Mouse (Mus musculus): ENCODE data around the gene Fgfr4. TPM values are rescaled to one million over a fixed set of nuclear protein-coding genes. Genes with fewer than 3 reads are reported as not detected.

Fgfr4 gene
- polyA plus RNA-seq (2017; shearing (Covaris generic)) = not detected

DNA sequence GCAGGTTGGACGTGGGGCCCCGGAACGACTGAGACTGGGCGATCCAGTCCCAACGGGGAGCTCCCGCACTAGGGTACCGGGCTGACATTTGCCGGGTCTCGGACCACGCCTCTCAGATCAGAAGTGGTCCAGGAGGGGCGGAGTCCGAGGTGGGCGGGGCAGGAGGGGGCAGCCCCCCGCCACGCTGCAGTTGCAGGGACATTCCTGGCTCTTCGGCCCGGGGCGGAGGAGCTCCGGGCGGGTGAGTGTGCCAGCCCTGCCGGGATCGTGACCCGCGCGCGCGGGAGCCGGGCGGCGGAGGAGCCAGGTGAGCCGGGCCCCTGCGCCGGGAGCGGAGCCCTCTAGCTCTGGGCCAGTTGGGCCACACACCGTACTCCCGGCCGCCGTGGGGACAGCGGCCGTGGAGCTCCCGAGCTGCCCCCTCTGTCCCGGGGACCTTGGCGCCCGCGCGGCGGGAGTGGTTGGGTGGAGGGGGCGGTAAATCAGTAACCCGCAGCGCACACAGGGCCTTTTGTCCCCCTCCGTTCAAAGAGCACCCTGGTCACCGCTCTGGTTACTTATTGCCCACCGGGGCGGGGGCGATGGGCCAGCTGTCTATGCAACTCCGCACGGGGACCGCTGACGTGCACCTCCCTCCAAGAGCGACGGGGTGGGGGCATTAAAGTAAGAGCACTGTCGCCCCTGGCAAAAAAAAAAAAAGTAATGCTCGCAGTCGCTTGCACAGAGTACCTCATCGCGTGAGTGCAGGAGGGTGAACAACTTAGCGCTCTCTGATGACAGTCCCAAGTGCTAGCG lies at the start of gene Fgfr4:
Gene Fgfr4, plus strand, starts transcription at position 20 of the 795 bp plus-strand sequence.

DNA sequence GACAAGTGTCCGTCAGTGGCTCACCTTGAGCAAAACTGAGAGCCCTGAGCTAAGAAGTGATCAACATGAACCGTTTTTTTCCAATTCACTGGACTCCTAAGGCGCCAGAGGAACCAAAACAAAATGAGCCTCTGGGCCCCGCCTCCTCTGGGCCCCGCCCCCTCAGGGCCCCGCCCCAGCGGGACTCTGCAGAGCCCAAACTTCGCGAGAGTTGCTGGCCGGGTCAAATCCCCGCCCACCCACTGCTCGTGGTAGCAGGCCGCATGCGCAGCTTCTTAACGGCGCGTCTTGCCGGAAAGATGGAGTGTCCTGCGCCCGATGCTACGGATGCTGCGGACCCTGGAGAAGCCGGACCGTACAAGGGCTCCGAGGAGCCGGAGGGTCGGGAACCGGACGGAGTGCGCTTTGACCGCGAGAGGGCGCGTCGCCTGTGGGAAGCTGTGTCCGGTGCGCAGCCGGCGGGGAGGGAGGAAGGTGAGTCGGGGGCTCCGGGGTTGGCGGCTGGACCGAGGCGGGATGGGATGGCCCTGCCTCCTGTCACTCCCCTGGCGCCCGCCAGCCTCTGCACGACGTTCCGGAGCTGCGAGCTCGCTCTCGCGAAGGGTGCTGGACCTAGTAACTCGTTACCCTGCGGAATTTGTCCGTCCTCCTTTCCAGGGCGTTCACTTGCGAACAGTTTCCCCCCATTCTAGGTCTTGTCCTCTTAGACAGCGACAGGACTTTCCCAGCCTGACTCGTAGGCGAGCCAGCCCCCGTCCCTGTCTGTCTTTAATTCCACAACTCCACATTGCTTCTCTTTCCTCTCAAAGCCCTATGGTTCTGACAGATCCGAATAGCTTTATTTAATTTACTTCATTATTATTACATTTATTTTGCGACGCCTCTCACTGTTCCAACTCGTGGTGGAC lies 47.1 kb upstream of the Fgfr4 start, which contains the start of gene Zfp346:
Gene Zfp346, plus strand, starts transcription at position 267 of the 908 bp plus-strand sequence.

DNA sequence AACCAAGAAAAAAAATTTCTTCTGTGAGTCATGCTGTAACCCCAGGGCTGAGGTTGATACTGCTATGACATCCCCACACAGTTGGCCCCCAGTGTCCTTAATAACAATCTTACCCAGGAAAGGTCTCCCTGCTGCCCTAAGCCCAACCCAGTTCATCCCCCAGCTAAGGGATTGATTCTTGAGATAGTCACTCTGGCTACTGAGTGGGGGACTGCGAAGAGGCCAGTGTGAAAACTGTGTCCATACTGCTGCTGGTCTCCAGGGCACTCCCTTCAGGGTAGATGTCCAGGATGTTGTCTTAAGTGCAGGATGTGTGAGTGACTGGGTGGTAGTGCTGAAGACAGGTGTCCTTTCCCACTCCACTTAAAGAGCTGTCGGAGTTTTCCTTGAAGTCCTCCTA lies 19.0 kb upstream of the Fgfr4 start, which contains the start of gene Gm17617:
Gene Gm17617, minus strand, starts transcription at position 101 of the 400 bp plus-strand sequence.

DNA sequence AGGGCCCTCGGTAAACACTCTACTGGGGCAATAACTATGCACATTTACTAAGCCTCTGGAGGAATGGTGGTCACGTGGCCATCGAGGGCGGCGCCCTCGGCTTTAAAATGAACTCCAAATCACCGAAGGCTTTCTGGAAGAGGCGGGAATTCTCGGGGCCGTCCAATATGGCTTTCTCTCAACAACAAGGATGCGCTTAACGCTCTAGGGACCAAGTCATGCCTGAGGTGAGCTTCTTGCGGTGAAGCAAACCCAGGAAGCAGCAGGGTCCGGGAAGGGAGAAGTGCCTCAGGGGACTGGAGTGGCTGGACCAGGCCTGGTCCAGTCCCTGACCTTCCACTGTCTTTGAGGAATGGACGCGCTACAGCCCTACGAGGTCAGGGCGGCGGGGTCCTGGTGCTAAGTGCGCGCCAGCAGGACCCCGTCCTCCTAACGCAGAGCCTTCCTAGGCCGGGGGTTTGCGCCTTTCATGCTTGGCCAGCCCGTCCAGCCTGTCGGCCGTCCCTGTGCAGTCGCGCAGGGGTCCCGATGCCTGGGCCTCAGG lies 57.3 kb downstream of the Fgfr4 start, which contains the start of gene Nsd1:
Gene Nsd1, plus strand, starts transcription at position 134 of the 544 bp plus-strand sequence.

Other genes with a start within 250 kb of the Fgfr4 start
- gene Unc5a, start 203.2 kb upstream of the Fgfr4 start, polyA plus RNA-seq (2017; shearing (Covaris generic)) = 1.00 TPM
- 1.6 TPM for gene Hk3, start 131.3 kb upstream of the Fgfr4 start, polyA plus RNA-seq (2017; shearing (Covaris generic))
- 79.5 TPM for gene Uimc1, start 52.3 kb upstream of the Fgfr4 start, polyA plus RNA-seq (2017; shearing (Covaris generic))
- gene Zfp346, start 47.3 kb upstream of the Fgfr4 start, polyA plus RNA-seq (2017; shearing (Covaris generic)) = 45.3 TPM
- not detected for gene Gm17617, start 19.1 kb upstream of the Fgfr4 start, polyA plus RNA-seq (2017; shearing (Covaris generic))
- 87.7 TPM for gene Nsd1, start 57.1 kb downstream of the Fgfr4 start, polyA plus RNA-seq (2017; shearing (Covaris generic))
- gene Prelid1, start 167.9 kb downstream of the Fgfr4 start, polyA plus RNA-seq (2017; shearing (Covaris generic)) = 399 TPM
- gene Rab24, start 169.3 kb downstream of the Fgfr4 start, polyA plus RNA-seq (2017; shearing (Covaris generic)) = 21.6 TPM
- gene Mxd3, start 177.2 kb downstream of the Fgfr4 start, polyA plus RNA-seq (2017; shearing (Covaris generic)) = 4.0 TPM
- 198 TPM for gene Lman2, start 210.1 kb downstream of the Fgfr4 start, polyA plus RNA-seq (2017; shearing (Covaris generic))
- 179 TPM for gene Rgs14, start 217.1 kb downstream of the Fgfr4 start, polyA plus RNA-seq (2017; shearing (Covaris generic))
- not detected for gene Slc34a1, start 245.5 kb downstream of the Fgfr4 start, polyA plus RNA-seq (2017; shearing (Covaris generic))

All from inflammation-experienced regulatory T-cells, adult 16 weeks (primary cell).